8 mouse cellular contexts compared by ENCODE assay signal in genomic region chr11:61448599-61449225, GRCm38 (mm10). TPM values are rescaled to one million over a fixed set of nuclear protein-coding genes. Genes with fewer than 3 reads are reported as not detected.
DNase-seq lines count a peak whose midpoint lies in the region; ATAC-seq and TF ChIP-seq lines count a peak whose summit lies in the region.

No protein-coding gene starts in this region.

- 34% methylated on average over 9 of the region's 9 CpGs for WGBS in limb, embryonic 14.5 days
- WGBS in liver, postnatal 0 days (ENCODE audit: insufficient replicate concordance), result 80% methylated on average over 9 of the region's 9 CpGs

- DNase-seq in left cerebral cortex, adult 2 months (ENCODE audit: extremely low spot score in 1 of 2, low spot score in 2 of 2), result no peak
- no peak for DNase-seq in left cerebral cortex, adult 8-10 months (ENCODE audit: low spot score in 2 of 2)
- peak; percentile 89 for DNase-seq in cerebellum, adult 9-10 months
- DNase-seq in gastrocnemius, postnatal 4 days (ENCODE audit: low spot score in 2 of 2), result peak; percentile 57 to 72
- DNase-seq in limb, embryonic 14.5 days (ENCODE audit: low spot score), result peak; percentile 45
- no peak for DNase-seq in thymus, postnatal 10 days (ENCODE audit: low spot score in 2 of 2)
- DNase-seq in liver, postnatal 0 days, result no peak
- no peak for DNase-seq in embryo, embryonic 10 days (ENCODE audit: low spot score)

- TF ChIP-seq CTCF in left cerebral cortex, adult 2 months (IDR thresholded peaks at IDR 0.05), result no peak
- TF ChIP-seq CTCF in liver, postnatal 0 days (IDR thresholded peaks at IDR 0.05; ENCODE audit: low read depth), result no peak

- H3K4me1 ChIP-seq in limb, embryonic 14.5 days (ENCODE audit: control insufficient read depth, insufficient read depth, low read length), result peaks cover 35% of the 10 kb centered on the region
- H3K4me1 ChIP-seq in liver, postnatal 0 days (ENCODE audit: insufficient read depth), result no peaks in the 10 kb centered on the region

- no peak overlapping the region; the same call in 1 of the 2 replicates for H3K4me3 ChIP-seq in left cerebral cortex, adult 2 months
- H3K4me3 ChIP-seq in limb, embryonic 14.5 days (replicated peaks; ENCODE audit: low read length), result no peak overlapping the region
- H3K4me3 ChIP-seq in liver, postnatal 0 days (ENCODE audit: low read depth, low read length), result no peak overlapping the region

- no peak overlapping the region for H3K4me2 ChIP-seq in limb, embryonic 14.5 days (replicated peaks; ENCODE audit: low read depth, low read length, severe bottlenecking)
- no peak overlapping the region for H3K4me2 ChIP-seq in liver, postnatal 0 days (ENCODE audit: low read depth, low read length)

- H3K27ac ChIP-seq in left cerebral cortex, adult 2 months, result peak overlapping the region; percentile 57
- H3K27ac ChIP-seq in limb, embryonic 14.5 days (replicated peaks; ENCODE audit: low read depth, low read length), result peak overlapping the region; percentile 22
- no peak overlapping the region for H3K27ac ChIP-seq in liver, postnatal 0 days (ENCODE audit: low read depth)

- intact Hi-C loops in left cerebral cortex, adult 2 months (cut with DNase I), result no loop called here

- no peaks in the 10 kb centered on the region for H3K9me3 ChIP-seq in limb, embryonic 14.5 days (ENCODE audit: control insufficient read depth, low read length)
- no peaks in the 10 kb centered on the region for H3K9me3 ChIP-seq in liver, postnatal 0 days (ENCODE audit: low read length)

- no peak for TF ChIP-seq EP300 in liver, postnatal 0 days (IDR thresholded peaks at IDR 0.05; ENCODE audit: low read depth)

- H3K36me3 ChIP-seq in limb, embryonic 14.5 days (ENCODE audit: control insufficient read depth, insufficient read depth, low read length), result no peaks in the 10 kb centered on the region
- H3K36me3 ChIP-seq in liver, postnatal 0 days (replicated peaks; ENCODE audit: insufficient read depth, low read length), result no peaks in the 10 kb centered on the region

- ATAC-seq in limb, embryonic 14.5 days (ENCODE audit: low FRiP score, low read depth), result peak; percentile 60
- ATAC-seq in liver, postnatal 0 days, result no peak

- TF ChIP-seq POLR2A in limb, embryonic 14.5 days (IDR thresholded peaks at IDR 0.05; ENCODE audit: borderline replicate concordance, extremely low read depth, insufficient read depth, insufficient read length), result no peak

- H3K27me3 ChIP-seq in limb, embryonic 14.5 days (ENCODE audit: control insufficient read depth, insufficient read depth, low read length), result no peaks in the 10 kb centered on the region
- H3K27me3 ChIP-seq in liver, postnatal 0 days (ENCODE audit: insufficient read depth, low read length), result peaks cover 22% of the 10 kb centered on the region

- H3K9ac ChIP-seq in limb, embryonic 14.5 days (ENCODE audit: low read depth, low read length, severe bottlenecking), result no peak overlapping the region; the same call in 1 of the 2 replicates
- no peak overlapping the region for H3K9ac ChIP-seq in liver, postnatal 0 days (replicated peaks)

RNA-seq across cellular contexts. Expression of gene Rnf112, which starts 5.2 kb away (rescaled TPM):
- total RNA-seq in left cerebral cortex, adult 2 months (2021), result 100 to 1,000 TPM; 328 to 336 TPM
- total RNA-seq in left cerebral cortex, adult 8-10 months (2022), result 100 to 1,000 TPM; 223 to 281 (median 257) TPM
- 1 to 10 TPM; 1.5 to 1.6 TPM for total RNA-seq in gastrocnemius, postnatal 4 days (2021)
- polyA plus RNA-seq in limb, embryonic 14.5 days (2012; rRNA removed), result 2.4 and 2.8 TPM in 2 replicates
- polyA plus RNA-seq in limb, embryonic 14.5 days (2014; fragmentation: Nextera tagmentation; extraction: Ambion mirVana), result 0.21 and 0.26 TPM in 2 replicates
- polyA plus RNA-seq in liver, postnatal 0 days (2015; fragmentation: Nextera tagmentation; extraction: Ambion mirVana), result 0.04 and 0.06 TPM in 2 replicates

RNA-seq across cellular contexts. Expression of gene Mfap4, which starts 36.5 kb away (rescaled TPM):
- 1 to 10 TPM; 2.5 to 2.7 TPM for total RNA-seq in left cerebral cortex, adult 2 months (2021)
- 1 to 10 TPM; 1.9 to 4.0 (median 3.1) TPM for total RNA-seq in left cerebral cortex, adult 8-10 months (2022)
- 100 to 1,000 TPM; 303 to 330 TPM for total RNA-seq in gastrocnemius, postnatal 4 days (2021)
- polyA plus RNA-seq in limb, embryonic 14.5 days (2012; rRNA removed), result 749 and 913 TPM in 2 replicates
- 474 and 516 TPM in 2 replicates for polyA plus RNA-seq in limb, embryonic 14.5 days (2014; fragmentation: Nextera tagmentation; extraction: Ambion mirVana)
- 4.9 TPM in 2 replicates for polyA plus RNA-seq in liver, postnatal 0 days (2015; fragmentation: Nextera tagmentation; extraction: Ambion mirVana)

RNA-seq across cellular contexts. Expression of gene Mapk7, which starts 45.5 kb away (rescaled TPM):
- total RNA-seq in left cerebral cortex, adult 2 months (2021), result 10 to 100 TPM; 19.8 to 20.3 TPM
- 10 to 100 TPM; 19.5 to 22.4 (median 21.0) TPM for total RNA-seq in left cerebral cortex, adult 8-10 months (2022)
- total RNA-seq in gastrocnemius, postnatal 4 days (2021), result 10 to 100 TPM; 20.2 TPM
- 98.7 and 133 TPM in 2 replicates for polyA plus RNA-seq in limb, embryonic 14.5 days (2012; rRNA removed)
- 55.9 and 68.9 TPM in 2 replicates for polyA plus RNA-seq in limb, embryonic 14.5 days (2014; fragmentation: Nextera tagmentation; extraction: Ambion mirVana)
- polyA plus RNA-seq in liver, postnatal 0 days (2015; fragmentation: Nextera tagmentation; extraction: Ambion mirVana), result 4.8 and 5.6 TPM in 2 replicates

RNA-seq across cellular contexts. Expression of gene B9d1, which starts 56.2 kb away (rescaled TPM):
- total RNA-seq in left cerebral cortex, adult 2 months (2021), result 10 to 100 TPM; 39.1 to 43.8 TPM
- 10 to 100 TPM; 46.9 to 57.8 (median 47.2) TPM for total RNA-seq in left cerebral cortex, adult 8-10 months (2022)
- 10 to 100 TPM in 1 of 2 experiments, 1 to 10 TPM in 1; 8.1 to 11.4 TPM for total RNA-seq in gastrocnemius, postnatal 4 days (2021)
- polyA plus RNA-seq in limb, embryonic 14.5 days (2012; rRNA removed), result 37.2 and 41.7 TPM in 2 replicates
- 28.2 and 35.5 TPM in 2 replicates for polyA plus RNA-seq in limb, embryonic 14.5 days (2014; fragmentation: Nextera tagmentation; extraction: Ambion mirVana)
- 1.4 and 1.6 TPM in 2 replicates for polyA plus RNA-seq in liver, postnatal 0 days (2015; fragmentation: Nextera tagmentation; extraction: Ambion mirVana)

Comparison
In these comparisons a context has a peak if more than half of its experiments do, and no peak if none do; other contexts are left out.
1. DNase-seq: peak in cerebellum, adult 9-10 months (single experiment), gastrocnemius, postnatal 4 days (2 of 2) and limb, embryonic 14.5 days (single experiment); none in left cerebral cortex, adult 2 months (0 of 2), left cerebral cortex, adult 8-10 months (0 of 2), thymus, postnatal 10 days (0 of 2), liver, postnatal 0 days (single experiment) and embryo, embryonic 10 days (single experiment).
2. RNA of gene Rnf112, which starts 5.2 kb away (total RNA-seq): 328 to 336 TPM in left cerebral cortex, adult 2 months and 223 to 281 TPM in left cerebral cortex, adult 8-10 months; 1.5 to 1.6 TPM in gastrocnemius, postnatal 4 days; every median in the first group is over 10 times any median in the second.
3. RNA of gene Mfap4, which starts 36.5 kb away (total RNA-seq): 303 to 330 TPM in gastrocnemius, postnatal 4 days; 1.9 to 4.0 TPM in left cerebral cortex, adult 8-10 months and 2.5 to 2.7 TPM in left cerebral cortex, adult 2 months; every median in the first group is over 10 times any median in the second.